Mouse (Mus musculus): ENCODE data around the gene Eno1. TPM values are rescaled to one million over a fixed set of nuclear protein-coding genes. Genes with fewer than 3 reads are reported as not detected.
A peak's percentile ranks its signal among the peaks of the same experiment; 100 is the strongest.
"Not testable (repeated sequence)": the region's sequence is repeated elsewhere in the genome, so short reads cannot be mapped to it uniquely, and the experiment has no call there.

The Eno1 gene
- polyA plus RNA-seq, 1 experiment from 2014 or later: 624 TPM

GRCm38 (mm10) chr4:150281018-150281761 lies 44.7 kb downstream of the Eno1 start, which contains the start of gene Rere:
Gene Rere (plus strand): TSS chr4:150281646.
- Histone ChIP-seq H3K36me3 (ENCODE audit: control insufficient read depth, insufficient read depth) (no peaks in the 10 kb centered on the region), H3K27ac (ENCODE audit: low read length) (peak within 1 kb of the TSS; percentile 94), H3K4me2 (ENCODE audit: low read depth, low read length) (peak within 1 kb of the TSS; percentile 93), H3K4me1 (ENCODE audit: control insufficient read depth, low read depth, low read length) (peaks cover 13% of the 10 kb centered on the region), H3K9ac (ENCODE audit: low read depth, low read length) (peak within 1 kb of the TSS; percentile 88), H3K27me3 (ENCODE audit: control insufficient read depth, insufficient read depth, low read depth, low read length) (no peaks in the 10 kb centered on the region), H3K9me3 (replicated peaks; ENCODE audit: control insufficient read depth, low read length) (no peaks in the 10 kb centered on the region), H3K4me3 (ENCODE audit: low read depth, low read length) (peak within 1 kb of the TSS; percentile 74)
- ATAC-seq (ENCODE audit: low read depth): peak; percentile 100
- WGBS (ENCODE audit: insufficient replicate concordance): under 1% methylated on average over 59 of the region's 60 CpGs

- H3K36me3 ChIP-seq (ENCODE audit: control insufficient read depth, insufficient read depth): no peaks in the 10 kb centered on the region
- peak overlapping the region; percentile 84 for H3K27ac ChIP-seq (ENCODE audit: low read length)
- H3K9me3 ChIP-seq (replicated peaks; ENCODE audit: control insufficient read depth, low read length): no peaks in the 10 kb centered on the region
- H3K9ac ChIP-seq (ENCODE audit: low read depth, low read length): peak overlapping the region; percentile 88
- 1% methylated on average over 46 of the region's 50 CpGs for WGBS (ENCODE audit: insufficient replicate concordance)
- ATAC-seq (ENCODE audit: low read depth): peak; percentile 12; the same call in 1 of the 2 replicates
- peak overlapping the region; percentile 74 for H3K4me3 ChIP-seq (ENCODE audit: low read depth, low read length)
- H3K4me1 ChIP-seq (ENCODE audit: control insufficient read depth, low read depth, low read length): peaks cover 13% of the 10 kb centered on the region
- peak overlapping the region; percentile 86 for H3K4me2 ChIP-seq (ENCODE audit: low read depth, low read length)
- H3K27me3 ChIP-seq (ENCODE audit: control insufficient read depth, insufficient read depth, low read depth, low read length): no peaks in the 10 kb centered on the region
Observed at GRCm38 (mm10) chr4:150281891-150282630, 45.5 kb downstream of the Eno1 start.

- H3K27ac ChIP-seq (ENCODE audit: low read length): peak overlapping the region; percentile 84
- WGBS (ENCODE audit: insufficient replicate concordance): 19% methylated on average over 5 of the region's 5 CpGs
- peaks cover 13% of the 10 kb centered on the region for H3K4me1 ChIP-seq (ENCODE audit: control insufficient read depth, low read depth, low read length)
- ATAC-seq (ENCODE audit: low read depth): no peak
- H3K9me3 ChIP-seq (replicated peaks; ENCODE audit: control insufficient read depth, low read length): no peaks in the 10 kb centered on the region
- H3K27me3 ChIP-seq (ENCODE audit: control insufficient read depth, insufficient read depth, low read depth, low read length): no peaks in the 10 kb centered on the region
- H3K36me3 ChIP-seq (ENCODE audit: control insufficient read depth, insufficient read depth): no peaks in the 10 kb centered on the region
- H3K9ac ChIP-seq (ENCODE audit: low read depth, low read length): peak overlapping the region; percentile 88
- peak overlapping the region; percentile 86 for H3K4me2 ChIP-seq (ENCODE audit: low read depth, low read length)
- peak overlapping the region; percentile 74 for H3K4me3 ChIP-seq (ENCODE audit: low read depth, low read length)
Observed at GRCm38 (mm10) chr4:150282631-150283334, 46.3 kb downstream of the Eno1 start.

GRCm38 (mm10) chr4:150283335-150283638 lies 46.8 kb downstream of the Eno1 start:
- peak overlapping the region; percentile 34; the same call in 1 of the 2 replicates for H3K4me2 ChIP-seq (ENCODE audit: low read depth, low read length)
- no peak overlapping the region for H3K4me3 ChIP-seq (ENCODE audit: low read depth, low read length)
- no peak overlapping the region for H3K27ac ChIP-seq (ENCODE audit: low read length)
- H3K27me3 ChIP-seq (ENCODE audit: control insufficient read depth, insufficient read depth, low read depth, low read length): no peaks in the 10 kb centered on the region
- ATAC-seq (ENCODE audit: low read depth): no peak
- peaks cover 13% of the 10 kb centered on the region for H3K4me1 ChIP-seq (ENCODE audit: control insufficient read depth, low read depth, low read length)
- no peak overlapping the region for H3K9ac ChIP-seq (ENCODE audit: low read depth, low read length)
- no peaks in the 10 kb centered on the region for H3K9me3 ChIP-seq (replicated peaks; ENCODE audit: control insufficient read depth, low read length)
- WGBS (ENCODE audit: insufficient replicate concordance): 48% methylated on average over 2 of the region's 2 CpGs
- H3K36me3 ChIP-seq (ENCODE audit: control insufficient read depth, insufficient read depth): no peaks in the 10 kb centered on the region

- Histone ChIP-seq H3K27me3 (ENCODE audit: control insufficient read depth, insufficient read depth, low read depth, low read length) (no peaks in the 10 kb centered on the region), H3K9me3 (replicated peaks; ENCODE audit: control insufficient read depth, low read length) (no peaks in the 10 kb centered on the region), H3K27ac (ENCODE audit: low read length) (no peak overlapping the region), H3K36me3 (ENCODE audit: control insufficient read depth, insufficient read depth) (no peaks in the 10 kb centered on the region), H3K4me1 (ENCODE audit: control insufficient read depth, low read depth, low read length) (peaks cover 13% of the 10 kb centered on the region), H3K4me2 (ENCODE audit: low read depth, low read length) (no peak overlapping the region), H3K4me3 (ENCODE audit: low read depth, low read length) (no peak overlapping the region), H3K9ac (ENCODE audit: low read depth, low read length) (no peak overlapping the region)
- ATAC-seq (ENCODE audit: low read depth): no peak
- 30% methylated on average over 6 of the region's 6 CpGs for WGBS (ENCODE audit: insufficient replicate concordance)
Observed at GRCm38 (mm10) chr4:150283993-150284392, 47.5 kb downstream of the Eno1 start.

GRCm38 (mm10) chr4:150286980-150287379 lies 50.5 kb downstream of the Eno1 start:
- Histone ChIP-seq H3K36me3 (ENCODE audit: control insufficient read depth, insufficient read depth) (no peaks in the 10 kb centered on the region), H3K9me3 (replicated peaks; ENCODE audit: control insufficient read depth, low read length) (no peaks in the 10 kb centered on the region), H3K4me2 (ENCODE audit: low read depth, low read length) (no peak overlapping the region), H3K4me3 (ENCODE audit: low read depth, low read length) (no peak overlapping the region), H3K27ac (ENCODE audit: low read length) (no peak overlapping the region), H3K27me3 (ENCODE audit: control insufficient read depth, insufficient read depth, low read depth, low read length) (no peaks in the 10 kb centered on the region), H3K4me1 (ENCODE audit: control insufficient read depth, low read depth, low read length) (peaks cover 8% of the 10 kb centered on the region), H3K9ac (ENCODE audit: low read depth, low read length) (no peak overlapping the region)
- 75% methylated on average over 8 of the region's 8 CpGs for WGBS (ENCODE audit: insufficient replicate concordance)
- no peak for ATAC-seq (ENCODE audit: low read depth)

GRCm38 (mm10) chr4:150287463-150287862 lies 50.9 kb downstream of the Eno1 start:
- H3K27ac ChIP-seq (ENCODE audit: low read length); H3K4me1 ChIP-seq (ENCODE audit: control insufficient read depth, low read depth, low read length); H3K4me3 ChIP-seq (ENCODE audit: low read depth, low read length); H3K4me2 ChIP-seq (ENCODE audit: low read depth, low read length); H3K27me3 ChIP-seq (ENCODE audit: control insufficient read depth, insufficient read depth, low read depth, low read length); H3K36me3 ChIP-seq (ENCODE audit: control insufficient read depth, insufficient read depth); H3K9ac ChIP-seq (ENCODE audit: low read depth, low read length); H3K9me3 ChIP-seq (replicated peaks; ENCODE audit: control insufficient read depth, low read length); ATAC-seq (ENCODE audit: low read depth): not testable (repeated sequence)
- 55% methylated on average over 1 of the region's 1 CpGs for WGBS (ENCODE audit: insufficient replicate concordance)

GRCm38 (mm10) chr4:150291900-150292299 lies 55.4 kb downstream of the Eno1 start:
- Histone ChIP-seq H3K4me1 (ENCODE audit: control insufficient read depth, low read depth, low read length) (no peaks in the 10 kb centered on the region; the same call in 1 of the 2 replicates), H3K27ac (ENCODE audit: low read length) (no peak overlapping the region), H3K27me3 (ENCODE audit: control insufficient read depth, insufficient read depth, low read depth, low read length) (no peaks in the 10 kb centered on the region), H3K9ac (ENCODE audit: low read depth, low read length) (no peak overlapping the region), H3K4me3 (ENCODE audit: low read depth, low read length) (no peak overlapping the region), H3K36me3 (ENCODE audit: control insufficient read depth, insufficient read depth) (no peaks in the 10 kb centered on the region), H3K9me3 (replicated peaks; ENCODE audit: control insufficient read depth, low read length) (no peaks in the 10 kb centered on the region), H3K4me2 (ENCODE audit: low read depth, low read length) (no peak overlapping the region)
- no peak for ATAC-seq (ENCODE audit: low read depth)
- 74% methylated on average over 3 of the region's 3 CpGs for WGBS (ENCODE audit: insufficient replicate concordance)
